Comparison of ENCODE assay signal across 26 mouse cellular contexts in genomic region chr8:128646456-128646855, GRCm38 (mm10). TPM values are rescaled to one million over a fixed set of nuclear protein-coding genes. Genes with fewer than 3 reads are reported as not detected.
DNase-seq lines count a peak whose midpoint lies in the region; ATAC-seq lines count a peak whose summit lies in the region.
"Had no signal": no experiment of that assay in that cellular context is flagged by ENCODE, and none has a peak within 500 bp of the region (broad histone marks: within the 10 kb centered on the region; RNA-seq: fewer than 3 reads in every experiment).

No protein-coding gene starts in this region.

- 76% methylated on average over 5 of the region's 5 CpGs for WGBS in kidney, embryonic 16.5 days

- no peaks in the 10 kb centered on the region for H3K36me3 ChIP-seq in kidney, embryonic 16.5 days (ENCODE audit: insufficient read depth, low read length)
- H3K36me3 ChIP-seq: embryonic facial prominence, embryonic 12.5 days; embryonic facial prominence, embryonic 15.5 days; G1E; heart, embryonic 10.5 days; heart, embryonic 13.5 days had no signal

- no peaks in the 10 kb centered on the region for H3K4me1 ChIP-seq in kidney, embryonic 16.5 days (ENCODE audit: insufficient read depth, low read length)
- H3K4me1 ChIP-seq: embryonic facial prominence, embryonic 12.5 days; embryonic facial prominence, embryonic 15.5 days; heart, embryonic 10.5 days had no signal

- no peak overlapping the region for H3K27ac ChIP-seq in kidney, embryonic 16.5 days (ENCODE audit: low read length)
- H3K27ac ChIP-seq: embryonic facial prominence, embryonic 12.5 days; embryonic facial prominence, embryonic 15.5 days; gastrocnemius, adult 2 months; heart, embryonic 10.5 days; heart, embryonic 13.5 days; hindbrain, embryonic 14.5 days; hindbrain, postnatal 0 days had no signal

- H3K27me3 ChIP-seq in kidney, embryonic 16.5 days (ENCODE audit: insufficient read depth, low read length), result no peaks in the 10 kb centered on the region
- H3K27me3 ChIP-seq: embryonic facial prominence, embryonic 12.5 days; embryonic facial prominence, embryonic 15.5 days; heart, embryonic 13.5 days; Patski had no signal

- H3K9ac ChIP-seq in kidney, embryonic 16.5 days (replicated peaks; ENCODE audit: low read length), result no peak overlapping the region
- H3K9ac ChIP-seq: embryonic facial prominence, embryonic 12.5 days; embryonic facial prominence, embryonic 15.5 days; forebrain, postnatal 0 days; heart, embryonic 13.5 days; hindbrain, embryonic 14.5 days had no signal

- H3K4me2 ChIP-seq in kidney, embryonic 16.5 days (replicated peaks; ENCODE audit: low read depth, low read length), result no peak overlapping the region
- H3K4me2 ChIP-seq: embryonic facial prominence, embryonic 12.5 days; embryonic facial prominence, embryonic 15.5 days; heart, embryonic 13.5 days; hindbrain, embryonic 14.5 days had no signal

- H3K9me3 ChIP-seq in kidney, embryonic 16.5 days (ENCODE audit: low read length), result no peaks in the 10 kb centered on the region
- H3K9me3 ChIP-seq: embryonic facial prominence, embryonic 12.5 days; embryonic facial prominence, embryonic 15.5 days; G1E; heart, embryonic 10.5 days had no signal

- ATAC-seq in monocyte, adult 5-6 weeks (replicated peaks; ENCODE audit: insufficient number of reproducible peaks, low FRiP score, low TSS enrichment, poor library complexity, severe bottlenecking), result peak; percentile 55; the same call in 1 of the 2 replicates
- ATAC-seq in kidney, embryonic 16.5 days (ENCODE audit: low FRiP score, low TSS enrichment), result no peak
- ATAC-seq: forebrain, embryonic 14.5 days; forebrain, postnatal 0 days; hindbrain, postnatal 0 days; Patski had no signal

- H3K4me3 ChIP-seq in kidney, embryonic 16.5 days (ENCODE audit: low read length), result no peak overlapping the region
- H3K4me3 ChIP-seq: embryonic facial prominence, embryonic 12.5 days; embryonic facial prominence, embryonic 15.5 days; gastrocnemius, adult 2 months; heart, embryonic 10.5 days; heart, embryonic 13.5 days had no signal

- DNase-seq in CD4-positive helper T cell, adult 2 months (ENCODE audit: low read depth, low spot score), result peak; percentile 39
- DNase-seq in induced T-regulatory cell, adult 2 months (ENCODE audit: low read depth), result peak; percentile 21
- no peak for DNase-seq in layer of hippocampus, adult 18-20 months (ENCODE audit: low spot score in 2 of 2)
- DNase-seq in lung, postnatal 10 days, result no peak
- DNase-seq: adrenal gland, postnatal 10 days; adrenal gland, postnatal 36 days; cerebellum, adult 18-20 months; cerebellum, adult 9-10 months; cerebellum, postnatal 14 days; forebrain, postnatal 0 days; gastrocnemius, adult 2 months; gastrocnemius, postnatal 14 days; heart, adult 18-20 months; heart, postnatal 14 days; heart, postnatal 4 days had no signal

RNA-seq across cellular contexts. Expression of gene Itgb1, which starts 39.0 kb away (rescaled TPM):
- total RNA-seq in monocyte, adult 5-6 weeks (2017), result 769 to 823 TPM (median 817 TPM) in 3 replicates
- polyA plus RNA-seq in kidney, embryonic 16.5 days (2015; fragmentation: Nextera tagmentation; extraction: Ambion mirVana), result 288 and 305 TPM in 2 replicates
- 10 to 100 TPM; 33.6 to 34.3 TPM for total RNA-seq in layer of hippocampus, adult 18-20 months (2021)

Comparison
In these comparisons a context has a peak if more than half of its experiments do, and no peak if none do; other contexts are left out.
1. DNase-seq: peak in CD4-positive helper T cell, adult 2 months (single experiment) and induced T-regulatory cell, adult 2 months (single experiment); none in layer of hippocampus, adult 18-20 months (0 of 2) and lung, postnatal 10 days (single experiment).
2. RNA of gene Itgb1, which starts 39.0 kb away (total RNA-seq): 769 to 823 TPM in monocyte, adult 5-6 weeks; 33.6 to 34.3 TPM in layer of hippocampus, adult 18-20 months; every median in the first group is over 10 times any median in the second.